Mouse (Mus musculus) R1 (cell line): ENCODE measurements around the gene Zfp36l1.

ENCODE experiments used
- DNase-seq: peaks from one replicate; pipeline ENCODE4 v3.0.0-alpha.2; 2018; ENCODE audit warnings: low read depth, low spot score

Zfp36l1 gene

GRCm38 (mm10) chr12:80112852-80113551, at the start of gene Zfp36l1:
TSS of gene Zfp36l1 (minus strand) at chr12:80113013.
- peak; percentile 98 for DNase-seq

GRCm38 (mm10) chr12:80162448-80162847, 49.6 kb upstream of the Zfp36l1 start:
- DNase-seq = peak; percentile 57

GRCm38 (mm10) chr12:80157675-80158074, 44.9 kb upstream of the Zfp36l1 start:
- peak; percentile 35 for DNase-seq

GRCm38 (mm10) chr12:80153687-80154326, 41.0 kb upstream of the Zfp36l1 start:
- DNase-seq = peak; percentile 83

- peak; percentile 79 for DNase-seq
Measured at GRCm38 (mm10) chr12:80153078-80153477, 40.3 kb upstream of the Zfp36l1 start.

GRCm38 (mm10) chr12:80151821-80152220, 39.0 kb upstream of the Zfp36l1 start:
- peak; percentile 80 for DNase-seq

GRCm38 (mm10) chr12:80150624-80151023, 37.8 kb upstream of the Zfp36l1 start:
- DNase-seq = peak; percentile 95

- DNase-seq = no peak
Measured at GRCm38 (mm10) chr12:80147563-80148214, 34.9 kb upstream of the Zfp36l1 start.

- DNase-seq = peak; percentile 82
Measured at GRCm38 (mm10) chr12:80146227-80147223, 33.7 kb upstream of the Zfp36l1 start.

GRCm38 (mm10) chr12:80145365-80145764, 32.6 kb upstream of the Zfp36l1 start:
- no peak for DNase-seq

- DNase-seq = no peak
Measured at GRCm38 (mm10) chr12:80144846-80145245, 32.0 kb upstream of the Zfp36l1 start.

- DNase-seq = peak; percentile 61
Measured at GRCm38 (mm10) chr12:80141470-80141869, 28.7 kb upstream of the Zfp36l1 start.

GRCm38 (mm10) chr12:80141011-80141410, 28.2 kb upstream of the Zfp36l1 start:
- DNase-seq = no peak

- no peak for DNase-seq
Measured at GRCm38 (mm10) chr12:80137744-80138143, 24.9 kb upstream of the Zfp36l1 start.

GRCm38 (mm10) chr12:80137246-80137645, 24.4 kb upstream of the Zfp36l1 start:
- no peak for DNase-seq

- DNase-seq = no peak
Measured at GRCm38 (mm10) chr12:80136264-80136930, 23.6 kb upstream of the Zfp36l1 start.

- DNase-seq = no peak
Measured at GRCm38 (mm10) chr12:80135173-80135572, 22.4 kb upstream of the Zfp36l1 start.

- peak; percentile 61 for DNase-seq
Measured at GRCm38 (mm10) chr12:80133011-80133545, 20.3 kb upstream of the Zfp36l1 start.

GRCm38 (mm10) chr12:80132250-80133003, 19.6 kb upstream of the Zfp36l1 start:
- peak; percentile 79 for DNase-seq
